21 mouse cellular contexts compared by ENCODE assay signal in genomic region chr13:100437322-100437825, GRCm38 (mm10). TPM values are rescaled to one million over a fixed set of nuclear protein-coding genes. Genes with fewer than 3 reads are reported as not detected.
"Had no signal": no experiment of that assay in that cellular context is flagged by ENCODE, and none has a peak within 500 bp of the region (broad histone marks: within the 10 kb centered on the region; RNA-seq: fewer than 3 reads in every experiment).

No protein-coding gene starts in this region.

- H3K36me3 ChIP-seq: midbrain, embryonic 10.5 days; midbrain, embryonic 12.5 days; neural tube, embryonic 13.5 days; neural tube, embryonic 15.5 days had no signal

- H3K9ac ChIP-seq: lung, embryonic 14.5 days; midbrain, embryonic 12.5 days; neural tube, embryonic 13.5 days; neural tube, embryonic 15.5 days had no signal

- H3K4me2 ChIP-seq: lung, embryonic 14.5 days; midbrain, embryonic 12.5 days; neural tube, embryonic 13.5 days; neural tube, embryonic 15.5 days had no signal

- H3K27me3 ChIP-seq: midbrain, embryonic 12.5 days; neural tube, embryonic 13.5 days; neural tube, embryonic 15.5 days had no signal

- ATAC-seq: midbrain, embryonic 16.5 days had no signal

- H3K4me3 ChIP-seq: midbrain, embryonic 10.5 days; midbrain, embryonic 12.5 days; myocyte; neural tube, embryonic 13.5 days; neural tube, embryonic 15.5 days had no signal

- H3K27ac ChIP-seq: midbrain, embryonic 10.5 days; midbrain, embryonic 12.5 days; neural tube, embryonic 13.5 days; neural tube, embryonic 15.5 days had no signal

- H3K9me3 ChIP-seq: midbrain, embryonic 10.5 days; midbrain, embryonic 12.5 days; neural tube, embryonic 13.5 days; neural tube, embryonic 15.5 days had no signal

- H3K4me1 ChIP-seq: midbrain, embryonic 10.5 days; midbrain, embryonic 12.5 days; neural tube, embryonic 13.5 days; neural tube, embryonic 15.5 days had no signal

- DNase-seq: lung, adult 18-20 months; lung, embryonic 14.5 days; lung, postnatal 10 days; lung, postnatal 4 days; midbrain, embryonic 14.5 days; retina, postnatal 1 day; right cerebral cortex, adult 18-20 months; right cerebral cortex, postnatal 25 days; right cerebral cortex, postnatal 4 days; thymus, adult 18-20 months; thymus, postnatal 14 days; thymus, postnatal 36 days had no signal

RNA-seq across cellular contexts. Expression of gene Naip1, which starts 15.3 kb away (rescaled TPM):
- total RNA-seq: megakaryocyte-erythroid progenitor cell, adult 5-6 weeks had no signal
- polyA plus RNA-seq: lung, embryonic 14.5 days; lung, embryonic 16.5 days; midbrain, embryonic 10.5 days; midbrain, embryonic 12.5 days; midbrain, embryonic 14.5 days; midbrain, embryonic 16.5 days; neural tube, embryonic 11.5 days had no signal
